Mouse (Mus musculus) layer of hippocampus, adult 9-11 months (tissue): ENCODE measurements around the gene Rcan1.

Experiments used
- DNase-seq: peaks from one replicate; pipeline ENCODE4 v3.0.0; 2022

Rcan1 gene

DNA sequence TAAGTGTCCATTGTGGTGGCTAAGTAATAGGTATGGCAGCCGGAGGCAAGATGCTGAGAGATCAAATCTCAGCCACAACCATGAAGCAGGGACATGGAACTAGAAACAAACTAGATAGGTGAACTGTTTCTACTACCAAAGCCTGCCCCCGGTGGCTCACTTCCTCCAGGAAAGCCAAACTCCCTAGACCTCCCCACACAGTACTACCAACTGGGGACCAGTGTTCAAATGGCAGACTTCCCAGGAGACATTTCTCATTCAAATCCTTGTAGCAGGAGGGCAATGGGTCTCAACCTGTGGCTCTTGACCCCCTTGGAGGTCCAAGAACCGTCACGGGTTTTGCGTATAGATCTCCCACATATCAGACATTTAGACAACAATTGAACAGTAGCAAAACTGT lies 3.6 kb downstream of the Rcan1 start:
- no peak for DNase-seq

DNA sequence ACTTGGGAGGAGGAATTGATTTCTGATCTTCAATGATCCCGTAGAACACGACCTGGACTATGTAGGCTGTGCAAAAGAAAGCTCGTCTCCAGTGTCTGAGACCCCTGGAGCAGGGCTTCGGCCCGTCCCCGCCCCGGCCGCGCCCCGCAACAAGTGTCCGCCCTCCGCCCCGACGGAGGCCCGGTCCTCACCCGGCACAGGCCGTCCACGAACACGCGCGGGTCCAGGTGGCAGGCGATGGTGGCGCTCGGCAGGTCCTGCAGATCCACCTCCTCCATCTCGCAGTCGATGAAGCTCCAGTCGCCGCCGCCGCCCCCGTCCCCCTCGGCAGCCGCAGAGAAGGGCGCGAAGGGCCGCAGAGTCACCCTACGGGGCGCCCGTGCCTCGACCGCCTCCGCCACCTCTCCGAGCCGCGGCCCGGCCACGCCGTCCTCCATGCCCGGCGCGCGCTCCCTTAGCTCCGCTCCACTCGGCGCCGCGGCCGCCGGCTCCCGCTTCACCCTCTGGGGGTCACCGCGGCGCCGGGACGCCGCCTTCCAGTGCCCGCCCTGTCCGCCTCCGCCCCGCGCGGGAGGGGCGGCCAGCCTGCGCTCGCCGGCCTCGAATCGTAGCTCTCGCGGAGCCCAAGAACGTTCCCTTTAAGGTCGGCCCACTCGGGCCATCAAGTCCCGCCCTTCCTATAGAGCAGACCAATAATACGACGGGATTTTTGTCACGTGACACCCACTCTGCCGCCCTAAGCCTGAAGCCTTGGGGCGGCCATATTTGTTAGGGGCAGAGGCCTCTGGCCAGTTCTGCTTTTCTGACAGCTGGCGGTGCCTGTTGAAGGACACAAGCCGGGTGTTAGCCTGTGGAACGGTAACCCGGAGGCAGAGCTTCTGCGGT lies 4.8 kb downstream of the Rcan1 start:
- peak; percentile 99 for DNase-seq

DNA sequence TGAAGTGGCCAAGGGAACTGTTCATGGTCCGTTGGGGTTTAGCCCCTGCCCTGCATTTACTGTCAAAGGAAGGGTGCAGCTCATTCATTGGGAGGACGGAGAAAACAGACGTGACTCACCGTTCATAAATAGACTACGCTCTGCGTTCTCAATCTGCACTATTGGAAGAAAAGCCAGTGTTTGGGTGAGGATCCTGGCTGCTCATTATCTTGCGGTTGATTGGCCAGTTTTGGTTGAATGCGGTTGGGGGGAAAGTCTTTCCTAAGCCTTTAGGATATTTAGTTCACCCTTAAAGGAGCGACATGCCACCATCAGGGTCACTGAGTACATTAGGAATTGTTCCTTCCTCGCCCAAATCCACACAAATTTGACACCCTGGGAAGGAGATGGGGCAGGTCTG lies 5.4 kb downstream of the Rcan1 start:
- no peak for DNase-seq

DNA sequence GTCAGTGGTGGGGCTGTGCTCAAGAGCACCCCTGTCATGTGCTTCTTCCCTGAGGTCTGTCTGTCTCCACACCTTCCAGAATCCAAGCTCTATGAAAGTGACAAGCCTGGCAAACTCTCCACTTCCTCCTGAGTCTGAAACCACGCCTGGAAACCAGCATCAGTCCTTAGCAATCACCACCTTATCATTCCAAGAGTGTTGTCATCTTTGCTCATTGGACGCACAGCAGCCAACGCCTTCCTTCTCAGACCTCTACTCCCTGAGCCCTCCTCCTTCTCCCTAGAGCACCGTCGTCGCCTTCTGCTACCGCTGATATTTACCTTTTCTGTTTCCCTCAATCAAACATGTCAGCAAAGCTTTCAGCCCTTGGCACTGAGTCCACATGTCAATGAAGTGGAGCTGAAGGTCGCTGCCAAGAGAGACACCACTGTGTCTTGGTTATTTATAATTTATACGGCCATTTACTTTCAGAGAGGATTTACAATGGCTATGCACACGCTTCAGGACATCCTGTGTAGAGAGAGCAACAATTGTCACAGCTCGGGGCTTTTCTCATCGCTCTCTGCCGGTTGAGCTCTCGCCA lies 6.2 kb downstream of the Rcan1 start:
- no peak for DNase-seq

DNA sequence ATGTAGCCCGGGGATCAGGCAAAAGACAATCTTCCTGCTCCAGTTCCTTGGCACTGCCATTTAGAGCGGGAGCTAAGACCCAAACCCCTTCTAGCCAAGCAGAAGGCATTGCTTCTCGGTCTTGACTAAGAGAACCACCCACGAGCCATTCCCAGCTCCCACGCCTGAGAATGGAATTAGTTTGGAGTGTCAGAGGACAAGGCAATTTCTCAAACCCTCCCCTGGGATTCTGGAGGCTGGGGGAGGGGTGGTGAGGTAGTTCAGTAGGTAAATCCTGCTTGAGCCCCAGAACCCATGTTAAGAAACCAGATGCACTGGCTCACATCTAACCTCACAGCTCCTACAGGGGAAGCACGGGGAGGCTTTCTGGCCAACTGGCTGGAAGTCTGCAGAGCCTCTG lies 9.3 kb downstream of the Rcan1 start:
- DNase-seq = no peak

DNA sequence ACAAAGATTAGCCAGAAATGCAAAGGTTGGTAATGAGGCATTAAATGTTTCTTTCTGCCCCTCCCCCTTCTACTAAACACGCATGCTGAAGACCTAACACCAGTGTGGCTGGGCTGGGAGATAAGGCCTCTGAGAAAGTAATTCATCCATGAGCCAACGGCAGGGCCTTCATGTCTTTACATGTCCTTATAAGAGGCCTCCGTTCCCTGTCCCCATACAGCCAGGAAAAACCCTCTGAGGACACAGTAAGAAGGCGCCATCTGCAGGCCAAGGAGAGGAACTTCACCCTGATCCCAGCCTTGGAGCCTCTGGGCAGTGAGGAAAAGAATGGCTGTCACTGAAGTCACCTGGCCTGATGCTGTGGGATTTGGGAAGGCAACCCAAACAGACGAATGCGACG lies 13.1 kb downstream of the Rcan1 start:
- DNase-seq = peak; percentile 47

DNA sequence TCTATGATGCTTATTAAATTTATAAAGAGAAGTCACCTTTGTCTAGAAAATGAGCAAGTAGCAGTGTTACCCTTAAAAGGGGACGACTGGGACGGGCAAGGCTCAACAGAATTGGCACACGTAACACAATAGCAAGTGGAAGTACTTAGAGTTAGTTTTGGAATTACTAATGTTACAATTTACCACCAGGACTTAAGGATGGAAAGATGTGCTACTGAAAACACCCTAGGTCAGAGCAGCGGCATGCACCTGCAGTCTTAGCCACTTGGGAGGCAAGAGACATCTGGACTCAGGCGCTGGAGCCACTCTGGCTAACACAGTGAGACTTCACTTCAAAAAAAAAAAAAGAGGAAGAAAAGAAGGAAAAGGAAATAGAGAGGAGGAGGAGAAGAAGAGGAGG lies 14.7 kb downstream of the Rcan1 start:
- DNase-seq = no peak

DNA sequence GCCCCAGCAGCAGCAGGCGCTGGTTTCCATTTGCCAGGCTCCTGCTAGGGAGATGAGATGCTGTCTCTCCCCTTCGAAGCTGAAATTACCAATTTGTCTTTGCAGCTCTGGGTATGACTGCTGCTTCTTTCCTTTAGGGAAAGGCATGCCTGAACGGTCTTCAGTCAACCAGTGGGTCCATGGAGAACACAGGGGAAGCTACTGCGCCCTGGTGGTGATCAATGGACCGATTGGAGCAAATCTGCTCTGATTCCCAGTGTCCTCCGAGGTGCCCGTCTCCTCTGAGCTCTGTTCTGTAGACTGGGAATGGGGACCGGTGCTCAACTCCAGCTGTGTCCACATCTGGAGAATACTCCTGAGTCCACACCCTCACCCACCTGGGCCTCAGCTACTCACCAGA lies 15.2 kb downstream of the Rcan1 start:
- DNase-seq = no peak

DNA sequence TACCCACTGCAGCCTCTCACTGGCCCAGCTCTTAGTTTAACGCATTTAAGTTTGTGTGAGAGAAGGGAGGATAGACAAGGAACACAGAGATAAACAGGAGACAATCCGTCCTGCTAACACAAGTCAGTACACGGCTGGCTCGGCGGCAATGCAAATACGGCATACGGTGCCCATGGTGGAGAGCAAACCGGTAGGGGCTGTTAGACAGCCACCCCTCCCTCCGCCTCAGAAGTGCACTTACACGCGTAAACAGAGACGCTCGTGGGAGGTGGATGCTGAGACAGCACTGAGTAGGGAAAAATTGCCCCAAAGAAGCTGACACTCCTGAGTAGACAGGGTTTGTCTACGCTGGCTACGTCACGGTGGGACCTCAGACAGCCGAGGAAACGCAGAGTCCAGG lies 16.2 kb downstream of the Rcan1 start:
- no peak for DNase-seq

DNA sequence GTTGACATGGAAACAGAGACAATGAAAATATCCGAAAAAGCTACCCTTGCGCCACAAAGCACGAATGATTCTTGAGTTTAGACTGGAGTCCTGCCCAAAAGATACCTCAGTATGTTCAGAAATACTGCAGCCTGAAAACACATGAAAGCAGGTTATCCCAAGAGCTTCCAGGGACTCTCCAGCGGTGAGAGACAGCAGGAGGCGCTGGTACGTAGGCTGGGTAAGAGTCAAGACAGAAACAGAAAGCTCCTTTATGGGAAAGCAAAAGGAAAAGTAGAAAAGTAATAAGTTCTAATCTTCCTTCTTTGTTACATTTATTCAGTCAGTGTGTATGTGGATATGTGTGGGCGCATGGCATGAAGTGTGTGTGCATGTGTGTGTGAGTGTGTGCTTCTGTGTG lies 16.7 kb downstream of the Rcan1 start:
- no peak for DNase-seq

DNA sequence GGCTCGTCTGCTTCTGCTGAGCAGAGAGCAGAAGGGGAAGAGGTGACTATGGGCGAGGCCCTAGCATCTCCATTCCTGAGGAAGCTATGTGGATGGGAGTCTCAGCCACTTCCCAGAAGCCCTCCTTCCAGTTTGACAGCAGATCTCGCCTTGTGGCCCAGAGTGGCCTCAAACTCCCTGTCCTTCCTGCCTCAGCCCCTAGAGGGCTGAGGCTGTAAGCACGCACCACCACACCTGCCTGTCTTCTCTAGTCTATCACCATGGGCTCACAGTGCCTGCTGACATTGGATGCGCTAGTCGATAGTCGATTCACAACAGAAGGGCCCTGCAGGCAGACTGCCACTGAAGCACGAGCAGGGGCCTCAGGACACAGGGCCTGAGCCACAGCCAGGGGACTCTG lies 18.1 kb downstream of the Rcan1 start:
- DNase-seq = no peak

DNA sequence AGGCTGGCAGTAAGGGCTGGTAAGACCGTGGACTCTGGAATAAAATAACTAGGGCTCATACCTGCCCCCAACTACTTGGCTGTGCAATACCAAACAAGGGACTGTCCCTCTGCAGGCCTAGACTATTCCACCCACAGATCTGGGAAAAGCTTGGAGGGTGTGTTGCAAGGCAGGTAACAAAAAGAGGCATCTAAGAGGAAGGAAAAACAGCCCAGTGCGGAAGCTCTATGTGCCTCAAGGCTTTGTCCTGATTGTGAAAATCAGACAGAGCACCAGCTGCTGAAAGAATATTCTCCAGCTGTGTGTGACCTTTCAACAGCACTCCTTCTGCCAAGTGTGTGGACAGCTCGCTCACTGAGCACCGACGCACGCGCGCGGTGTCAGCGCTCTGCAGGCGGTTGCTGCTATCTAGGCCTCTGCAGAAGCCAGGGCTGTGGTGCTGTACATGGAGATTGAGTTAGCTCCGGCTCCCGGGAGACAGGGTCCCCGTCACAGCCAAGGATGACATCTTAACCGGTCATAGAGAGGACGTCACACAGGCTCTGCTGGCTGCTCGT lies 19.1 kb downstream of the Rcan1 start:
- no peak for DNase-seq

DNA sequence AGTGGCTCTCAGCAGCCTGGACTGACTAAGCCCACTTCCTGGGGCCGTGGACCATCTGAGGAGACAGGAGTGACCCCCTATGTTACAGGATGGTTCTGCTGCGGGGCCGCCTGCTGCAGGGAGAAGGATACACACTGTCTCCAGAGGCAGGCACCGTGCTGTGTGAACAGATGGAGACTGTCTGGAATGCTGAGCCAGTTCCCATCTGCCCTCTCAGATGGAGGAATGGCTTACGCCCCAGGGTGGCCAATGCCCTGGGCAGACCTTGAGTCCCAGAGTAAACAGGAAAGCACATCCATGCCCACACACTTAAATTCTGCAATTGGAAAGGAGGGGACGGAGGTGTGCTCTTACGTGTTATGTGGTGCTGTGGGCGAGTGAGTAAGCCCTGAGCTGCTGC lies 20.3 kb downstream of the Rcan1 start:
- no peak for DNase-seq

DNA sequence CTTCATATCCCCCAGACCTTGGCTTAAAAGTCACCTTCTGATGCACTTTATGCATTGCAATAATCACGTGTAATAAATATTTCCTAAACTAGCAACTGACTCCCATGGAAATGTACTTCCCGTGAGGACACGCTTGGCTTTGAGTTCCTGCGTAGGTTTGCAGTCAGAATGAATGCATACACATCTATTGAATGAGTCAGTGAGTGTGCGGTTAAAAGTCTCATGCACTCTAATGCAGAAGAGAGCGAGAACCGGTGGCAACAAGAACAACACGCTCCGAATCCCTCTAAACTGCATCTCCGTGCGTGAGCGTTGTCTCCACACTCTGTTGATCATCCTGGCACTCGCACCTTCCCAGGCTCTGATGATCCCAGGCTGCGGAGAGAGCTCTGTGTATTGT lies 21.6 kb downstream of the Rcan1 start:
- no peak for DNase-seq

DNA sequence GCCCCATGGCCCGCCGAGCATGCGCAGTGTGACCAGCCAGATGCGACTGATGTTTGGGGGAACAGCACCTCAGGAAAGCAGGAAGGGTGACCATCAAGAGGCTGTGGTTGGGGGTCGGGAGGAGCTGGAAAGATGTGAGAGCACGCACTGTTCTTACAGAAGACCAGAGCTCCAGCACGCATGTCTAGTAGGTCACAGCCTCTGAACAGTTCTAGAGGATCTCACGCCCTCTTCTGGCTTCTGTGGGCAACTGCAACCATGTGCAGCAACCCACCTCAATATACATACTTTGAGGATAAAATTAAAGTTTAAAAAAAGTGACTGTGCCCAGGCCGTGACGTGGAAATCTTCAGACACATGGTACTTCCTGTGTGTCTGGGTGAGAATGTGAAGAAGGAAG lies 25.3 kb downstream of the Rcan1 start:
- no peak for DNase-seq

DNA sequence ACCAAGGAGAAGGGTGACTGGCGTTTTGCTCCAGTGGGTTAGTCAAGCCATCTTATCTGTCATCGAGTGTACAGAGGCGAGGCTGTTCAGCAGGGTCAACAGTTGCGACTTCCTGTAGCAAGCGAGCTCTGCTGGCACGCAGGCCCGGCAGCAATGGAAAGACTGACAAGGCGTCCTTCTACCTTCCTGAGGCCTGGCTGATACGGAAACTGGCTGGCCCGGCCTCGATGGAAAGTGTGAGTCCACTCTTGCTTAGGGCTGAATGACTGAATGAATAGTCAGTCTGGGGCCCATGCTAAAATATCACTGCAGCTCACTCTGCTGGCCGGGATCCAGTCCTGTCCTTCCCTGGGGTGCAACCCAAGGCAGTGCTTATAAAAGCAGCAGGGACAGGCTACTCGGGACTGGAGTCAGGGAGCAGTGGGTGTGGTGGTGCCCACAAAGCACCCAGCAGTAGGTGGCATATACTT lies 27.0 kb downstream of the Rcan1 start:
- no peak for DNase-seq

DNA sequence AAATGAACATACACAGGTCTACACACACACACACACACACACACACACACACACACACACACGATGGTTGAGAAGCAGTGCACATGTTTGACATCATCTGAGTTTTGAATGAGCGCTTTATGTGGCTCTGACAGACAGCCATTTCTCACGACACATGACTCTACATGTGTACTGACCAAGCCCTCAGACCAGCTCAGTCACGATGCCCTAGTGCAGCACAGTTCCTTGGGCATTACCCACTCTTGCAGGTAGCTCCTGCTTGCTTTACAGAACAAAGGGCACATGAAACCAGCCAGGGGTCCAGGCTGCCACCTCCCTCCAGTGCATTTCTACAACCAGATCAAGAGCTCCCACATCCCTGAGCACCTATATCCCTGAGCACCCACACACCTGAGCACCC lies 27.7 kb downstream of the Rcan1 start:
- DNase-seq = no peak

DNA sequence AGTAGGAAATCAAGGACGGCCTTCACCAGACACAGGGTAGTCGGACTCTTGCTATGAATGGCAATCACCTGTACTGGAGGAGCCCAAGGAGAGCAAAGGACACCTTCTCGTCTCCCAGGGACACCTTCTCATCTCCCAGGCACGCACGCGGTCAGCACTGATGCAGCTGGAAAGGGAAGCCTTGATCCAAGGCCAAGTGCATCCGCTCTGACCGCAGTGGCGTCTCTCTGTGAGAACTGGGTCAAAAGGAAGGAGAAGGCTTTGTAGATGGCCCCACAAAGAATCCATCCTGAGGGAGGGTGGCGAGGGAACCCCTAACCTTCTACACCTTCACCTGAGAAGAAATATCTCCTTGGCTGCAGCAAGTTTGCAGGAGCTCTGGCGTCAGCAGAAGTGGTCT lies 28.5 kb downstream of the Rcan1 start:
- no peak for DNase-seq

DNA sequence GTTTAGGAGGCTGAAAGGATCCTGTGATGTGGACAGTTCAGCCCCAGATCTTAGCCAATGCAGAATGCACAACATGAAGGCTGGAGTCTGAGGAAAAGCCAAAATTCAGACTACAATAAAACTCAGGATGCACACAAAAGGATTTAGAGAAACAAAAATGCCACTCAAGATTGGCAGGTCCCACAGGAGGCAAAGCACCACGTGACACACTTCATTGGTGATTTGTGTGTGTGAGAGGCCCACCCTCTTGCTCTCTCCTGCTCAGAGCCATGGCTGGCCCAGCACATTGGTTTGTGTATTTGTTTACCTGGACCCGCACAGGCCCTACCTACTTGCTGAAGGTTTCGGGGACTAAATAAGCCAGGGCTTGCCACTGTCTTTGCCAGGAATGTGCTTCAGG lies 29.5 kb downstream of the Rcan1 start:
- no peak for DNase-seq

DNA sequence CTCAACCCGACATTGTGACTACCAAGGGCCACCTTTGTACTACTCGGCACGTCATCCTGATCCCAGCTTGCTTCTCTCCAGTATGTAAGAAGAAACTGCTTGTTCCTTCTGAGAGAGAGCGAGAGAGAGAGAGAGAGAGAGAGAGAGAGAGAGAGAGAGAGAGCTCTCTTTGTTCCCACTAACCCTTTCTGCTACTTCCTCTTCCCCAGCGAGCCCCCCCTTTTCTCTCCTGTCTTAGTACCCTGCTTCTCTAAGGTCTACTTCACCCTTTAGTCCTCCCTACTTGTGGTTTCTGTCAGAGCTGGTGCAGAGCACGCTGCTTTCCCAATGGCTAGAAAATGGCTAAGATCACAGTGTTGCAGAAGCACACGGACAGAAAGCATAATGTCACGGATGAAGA lies 30.4 kb downstream of the Rcan1 start:
- DNase-seq = peak; percentile 36

DNA sequence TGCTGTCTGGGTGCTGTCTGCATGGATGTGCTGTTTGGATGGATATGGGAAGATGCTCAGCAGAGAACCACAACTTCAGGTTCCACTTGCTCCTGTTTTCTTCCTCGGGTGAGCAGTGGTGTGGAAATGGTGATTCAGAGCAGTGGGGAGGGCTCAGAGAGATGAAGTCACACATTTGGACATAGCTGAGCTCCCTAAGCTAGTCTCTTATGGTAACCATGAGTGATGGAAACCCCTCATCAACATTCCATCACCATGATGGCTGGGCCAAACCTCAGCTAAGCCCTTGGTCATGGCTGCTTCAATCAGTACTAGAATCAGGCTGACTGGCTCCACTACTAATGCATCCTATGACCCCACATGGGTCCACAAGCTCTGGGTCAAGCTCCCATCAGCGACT lies 30.9 kb downstream of the Rcan1 start:
- DNase-seq = no peak

DNA sequence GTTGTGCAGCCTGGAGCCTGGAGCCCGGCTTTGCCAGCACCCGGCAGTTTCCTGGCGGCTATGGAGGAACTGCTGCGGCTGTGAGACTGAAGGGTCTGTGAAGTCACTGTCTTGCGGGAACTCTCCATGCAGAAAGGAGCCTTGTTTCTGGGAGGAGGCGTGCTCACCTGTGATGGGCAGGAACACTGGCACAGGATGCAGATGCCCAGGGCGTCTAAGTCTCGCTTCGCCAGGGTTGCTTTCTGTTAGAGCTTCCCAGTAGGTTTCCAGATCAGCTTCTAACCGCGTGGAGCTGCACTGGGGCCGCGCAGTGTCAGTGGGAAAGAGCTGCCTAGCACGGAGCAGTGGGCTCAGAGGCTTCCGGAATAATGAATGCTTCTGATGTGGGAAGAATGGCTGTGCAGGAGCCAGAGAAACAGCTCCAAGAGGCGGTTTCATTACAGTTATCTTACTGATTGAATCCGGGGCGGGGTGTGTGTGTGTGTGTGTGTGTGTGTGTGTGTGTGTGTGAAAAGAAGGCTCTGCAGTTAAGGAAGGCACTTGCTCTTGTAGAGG lies 35.2 kb downstream of the Rcan1 start:
- DNase-seq = no peak

DNA sequence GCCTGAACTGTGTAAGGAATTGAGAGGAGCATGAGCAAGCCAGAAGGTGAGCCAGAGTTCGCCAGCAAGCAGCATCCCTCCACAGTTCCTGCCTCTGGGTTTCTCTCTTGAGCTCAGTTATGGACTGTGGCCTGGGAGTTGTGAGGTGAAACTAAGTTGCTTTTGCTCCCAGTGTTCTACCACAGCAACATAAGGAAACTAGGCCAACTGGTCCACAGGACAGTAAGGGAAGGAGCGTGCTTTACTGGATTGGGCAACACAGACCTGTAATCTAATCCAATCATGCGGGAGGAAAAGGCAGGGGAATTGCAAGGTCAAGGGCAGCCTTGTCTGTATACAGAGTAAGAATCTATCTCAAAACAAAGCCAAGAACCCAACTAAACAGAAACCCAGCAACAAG lies 37.5 kb downstream of the Rcan1 start:
- no peak for DNase-seq

DNA sequence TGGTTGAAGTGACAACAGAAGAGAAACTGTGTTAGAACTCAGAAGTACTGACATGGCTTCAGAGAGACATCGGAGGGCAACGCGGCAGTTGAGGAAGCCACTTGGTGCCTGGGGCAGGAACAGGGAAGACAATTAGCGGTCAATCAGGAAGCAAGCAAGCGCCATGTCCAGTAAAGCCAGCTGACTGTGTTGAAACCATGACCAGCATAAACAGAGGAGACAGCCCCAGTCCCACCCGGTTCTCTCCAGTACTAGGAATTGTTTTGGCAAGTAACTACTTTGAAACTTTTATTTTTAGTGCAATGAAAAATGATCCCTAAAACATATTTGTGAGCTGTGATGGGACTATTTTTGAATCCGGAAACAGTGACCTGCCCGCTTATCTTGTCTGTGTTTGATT lies 39.9 kb downstream of the Rcan1 start:
- DNase-seq = no peak
